Mouse (Mus musculus): ENCODE results near the gene Zfp367.

DNA sequence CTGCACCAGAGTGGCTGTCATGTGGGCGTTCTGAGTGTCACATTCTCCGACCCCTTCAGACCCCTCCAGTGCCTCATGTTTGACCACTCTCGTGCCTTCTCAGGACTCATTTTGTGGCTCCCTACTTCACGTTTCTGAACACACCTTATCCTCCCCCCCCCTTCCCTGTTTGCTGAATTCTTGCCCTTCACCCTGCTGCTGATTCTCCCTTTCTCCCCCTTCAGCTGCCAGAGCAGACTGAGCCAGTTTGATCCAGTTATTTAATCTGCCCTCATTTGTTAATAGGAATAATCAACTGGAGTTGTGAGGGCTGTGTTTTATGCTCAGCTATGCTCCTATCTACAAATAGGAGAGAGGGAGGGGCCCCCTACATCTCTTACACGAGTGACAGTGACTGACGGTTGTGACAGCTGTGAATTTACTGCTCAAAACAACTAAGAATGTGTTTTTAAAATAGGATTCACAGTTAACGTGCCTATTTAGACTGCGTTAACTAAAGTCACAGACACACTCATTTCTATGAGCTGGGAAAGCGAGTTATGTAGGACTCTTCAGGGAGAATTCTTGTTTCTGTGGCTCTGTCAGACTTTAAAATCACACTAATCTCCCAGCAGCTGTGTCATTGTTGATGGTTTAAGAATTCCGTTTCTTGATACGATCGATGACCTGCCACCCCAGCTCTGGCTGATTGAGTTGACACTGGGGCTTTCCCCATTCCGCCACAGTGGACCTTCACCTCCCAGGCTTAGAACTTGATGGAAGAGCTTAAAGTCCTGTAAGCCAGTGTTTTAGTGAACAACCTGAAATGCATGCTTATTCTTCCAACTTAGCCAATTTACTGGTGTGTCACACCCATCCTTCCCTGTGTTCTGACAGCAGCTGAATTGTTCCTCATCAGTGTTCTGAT is 26.0 kb upstream of the Zfp367 start:
- TF ChIP-seq CTCF (IDR thresholded peaks at IDR 0.05; ENCODE audit: low read depth, low read length) = no peak
- no peak for TF ChIP-seq POLR2A (IDR thresholded peaks at IDR 0.05; ENCODE audit: borderline replicate concordance, low read depth, low read length)
